Mouse (Mus musculus) kidney, postnatal 36 days (tissue): ENCODE measurements around the gene Mnd1.

Experiments
- DNase-seq, 2 experiments: peaks; one replicate each; pipeline ENCODE4 v3.0.0; 2021 to 2022; ENCODE audit warnings: mixed read lengths in 2 of 2

The Mnd1 gene

GRCm38 (mm10) chr3:84086921-84087320, 68.7 kb downstream of the Mnd1 start:
- DNase-seq: no peak

DNA sequence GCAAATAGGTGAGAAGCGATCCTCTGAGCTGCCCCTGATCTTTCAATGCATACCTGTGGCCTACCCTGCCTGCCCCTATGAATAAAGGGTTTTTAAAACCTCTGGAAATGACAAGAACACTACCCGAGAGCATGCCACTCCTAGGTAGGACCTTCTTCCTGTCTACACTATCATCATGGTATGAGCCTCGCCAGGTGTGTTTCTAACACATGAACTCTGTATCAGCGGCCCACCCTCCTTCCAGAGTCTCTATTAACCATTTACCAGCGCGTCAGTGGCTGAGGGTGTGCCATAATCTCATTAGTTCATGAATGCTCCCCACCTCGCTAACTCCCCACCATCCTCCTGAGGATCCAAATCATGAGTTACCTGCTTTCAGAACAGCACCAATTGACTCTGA, 69.2 kb downstream of the Mnd1 start:
- no peak for DNase-seq

GRCm38 (mm10) chr3:84085429-84085828, 70.2 kb downstream of the Mnd1 start:
- DNase-seq: no peak

DNA sequence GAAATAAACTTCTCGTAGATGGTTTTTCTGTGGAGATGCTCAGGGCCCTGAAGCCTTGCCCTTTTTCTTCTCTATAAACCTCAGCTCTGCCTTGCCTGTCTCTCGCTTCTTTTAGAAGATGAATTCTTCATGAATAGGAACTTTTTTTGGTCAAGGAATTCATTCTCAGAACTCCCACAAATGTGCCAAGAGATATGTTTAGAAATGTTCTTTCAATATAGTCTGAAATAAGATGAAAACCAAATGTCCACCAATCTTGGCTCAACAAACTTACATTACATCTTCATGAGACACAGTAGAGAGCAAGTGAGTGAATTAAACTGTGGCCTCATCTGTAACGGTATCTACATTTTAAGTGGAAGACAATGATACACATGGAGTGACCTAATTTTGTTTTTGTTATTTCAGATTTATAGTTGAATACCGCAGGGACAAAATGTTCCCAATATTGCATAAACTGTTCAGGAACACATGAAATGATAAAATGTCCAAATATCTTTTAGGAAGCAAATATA, 74.3 kb downstream of the Mnd1 start:
- no peak for DNase-seq

DNA sequence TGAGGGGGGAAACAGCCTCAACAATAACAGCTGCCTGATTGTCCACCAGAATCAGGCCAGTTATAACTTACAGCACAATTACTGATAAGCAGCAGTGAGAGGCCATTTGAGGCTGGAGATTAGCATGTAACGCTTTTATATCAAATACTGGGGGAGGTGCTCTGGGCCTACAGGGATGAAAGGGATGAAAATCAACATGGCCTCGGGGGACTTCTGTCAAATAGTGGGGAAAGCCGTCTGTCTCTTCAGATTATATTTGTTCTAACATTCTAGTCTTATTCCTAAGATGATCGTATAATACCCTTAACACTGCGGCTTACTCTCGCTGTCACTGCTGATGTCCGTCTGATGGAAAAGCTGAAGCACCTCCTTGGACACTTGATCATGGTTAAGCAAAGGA, 75.5 kb downstream of the Mnd1 start:
- DNase-seq: no peak

DNA sequence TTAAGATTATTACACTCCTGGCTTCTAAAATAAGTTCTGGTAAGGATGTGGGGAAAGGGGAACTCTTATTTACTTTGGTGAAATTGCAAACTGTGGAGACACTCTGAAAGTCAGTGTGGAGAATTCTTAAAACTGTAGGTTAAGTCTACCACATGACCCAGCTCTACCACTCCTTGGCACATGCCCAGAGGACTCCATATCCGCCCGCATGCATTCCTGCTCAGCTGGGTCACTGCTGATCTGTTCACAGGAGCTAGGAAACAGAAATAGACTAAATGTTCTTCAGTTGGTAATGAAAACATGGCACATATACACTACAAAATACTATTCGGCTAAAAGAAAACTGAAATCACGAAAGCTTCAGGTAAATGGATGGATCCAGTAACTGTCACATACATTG, 78.1 kb downstream of the Mnd1 start:
- no peak for DNase-seq

DNA sequence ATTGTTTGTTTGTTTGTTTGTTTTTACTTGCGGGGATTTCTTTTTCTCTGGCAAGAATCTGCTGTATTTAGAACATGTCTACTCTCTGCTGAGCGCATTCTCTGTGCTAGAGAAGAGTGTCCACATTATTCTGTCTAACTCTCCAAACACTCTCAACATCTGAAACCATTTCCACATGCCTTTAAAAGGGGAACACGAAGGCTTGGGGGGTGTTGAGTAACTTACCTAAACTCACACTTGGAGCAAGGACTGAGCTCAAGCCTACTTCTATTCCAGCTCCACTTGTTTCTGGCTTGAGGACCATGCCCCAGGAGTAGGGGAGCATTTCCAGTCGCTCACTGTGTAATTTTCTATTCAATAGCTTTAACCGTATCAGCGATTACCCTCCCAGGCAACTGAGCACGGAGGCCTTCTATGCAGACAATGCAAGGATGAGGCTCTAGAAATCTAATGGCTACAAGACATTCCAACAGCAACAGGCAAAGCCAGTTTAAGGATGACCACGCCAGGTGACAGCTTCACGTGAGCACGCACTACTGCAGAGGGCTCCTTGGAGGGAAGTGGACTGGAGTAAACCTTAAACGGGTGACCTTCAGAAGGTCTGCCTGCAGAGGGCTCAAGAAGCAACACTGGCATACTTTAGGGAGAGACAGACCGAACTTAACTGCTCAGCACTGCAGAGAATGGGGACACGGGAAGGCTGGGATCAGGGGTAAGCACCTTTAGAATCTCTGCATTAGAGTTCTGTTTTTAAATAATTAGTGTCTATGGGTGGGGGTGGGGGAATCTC, 78.8 kb downstream of the Mnd1 start:
- DNase-seq: no peak

- DNase-seq: no peak
Observed at GRCm38 (mm10) chr3:84075516-84075915, 80.1 kb downstream of the Mnd1 start.

DNA sequence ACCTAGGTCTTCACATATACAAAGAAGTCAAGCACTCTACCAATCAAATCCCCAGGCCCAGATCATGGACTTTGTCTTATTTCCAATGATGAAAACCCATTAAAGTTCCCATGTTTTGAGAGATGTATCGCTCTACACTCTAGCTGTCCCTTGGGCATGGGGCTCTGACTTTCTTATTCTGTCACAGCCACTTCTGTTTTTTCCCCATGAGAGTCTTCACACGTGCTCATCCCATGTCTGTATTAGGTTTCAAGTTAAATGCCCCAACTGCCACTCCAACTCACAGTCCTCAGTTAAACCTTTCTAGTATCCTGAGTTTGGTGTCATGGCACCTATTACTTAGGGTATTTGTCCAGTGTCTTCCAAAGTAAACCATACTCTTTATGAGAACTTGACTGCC, 80.8 kb downstream of the Mnd1 start:
- DNase-seq: no peak

DNA sequence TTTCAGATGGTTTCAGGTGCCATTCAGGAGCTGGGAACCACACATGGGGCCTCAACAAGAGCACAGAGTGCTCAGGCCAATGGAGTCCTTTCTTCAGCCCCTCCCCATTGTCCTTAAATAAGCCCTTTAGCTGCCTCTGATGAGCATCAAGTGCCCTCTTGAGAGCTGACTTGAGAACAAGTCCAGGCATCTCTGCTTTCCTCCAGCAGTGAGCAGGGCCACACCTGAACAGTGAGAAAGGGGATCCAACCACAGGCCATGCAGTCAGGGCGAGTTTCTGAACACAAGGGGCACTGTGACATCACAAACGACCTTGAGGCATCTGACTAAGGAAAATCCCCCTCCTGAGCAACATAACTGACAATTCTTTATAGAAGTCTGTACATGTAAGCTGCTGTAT, 83.9 kb downstream of the Mnd1 start:
- no peak for DNase-seq

DNA sequence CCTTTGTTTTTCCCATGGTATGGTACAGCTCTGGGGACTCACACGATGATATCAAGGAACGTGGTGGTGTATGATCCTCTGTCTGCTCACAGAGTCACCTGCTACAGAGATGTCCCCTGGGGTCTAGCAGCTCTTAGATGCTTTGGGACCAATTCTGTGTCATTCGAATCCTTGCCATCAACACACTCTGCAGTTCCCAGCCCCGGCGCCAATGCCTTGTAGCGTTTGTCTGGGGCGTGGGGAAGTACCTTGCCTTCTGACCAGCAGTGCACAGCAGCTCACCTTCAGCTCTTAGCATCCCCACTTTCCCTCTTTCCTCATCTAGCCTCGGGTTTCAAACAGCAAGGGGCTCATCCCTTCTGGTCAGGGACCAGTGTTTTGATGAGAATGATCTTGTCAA, 84.8 kb downstream of the Mnd1 start:
- DNase-seq: no peak

DNA sequence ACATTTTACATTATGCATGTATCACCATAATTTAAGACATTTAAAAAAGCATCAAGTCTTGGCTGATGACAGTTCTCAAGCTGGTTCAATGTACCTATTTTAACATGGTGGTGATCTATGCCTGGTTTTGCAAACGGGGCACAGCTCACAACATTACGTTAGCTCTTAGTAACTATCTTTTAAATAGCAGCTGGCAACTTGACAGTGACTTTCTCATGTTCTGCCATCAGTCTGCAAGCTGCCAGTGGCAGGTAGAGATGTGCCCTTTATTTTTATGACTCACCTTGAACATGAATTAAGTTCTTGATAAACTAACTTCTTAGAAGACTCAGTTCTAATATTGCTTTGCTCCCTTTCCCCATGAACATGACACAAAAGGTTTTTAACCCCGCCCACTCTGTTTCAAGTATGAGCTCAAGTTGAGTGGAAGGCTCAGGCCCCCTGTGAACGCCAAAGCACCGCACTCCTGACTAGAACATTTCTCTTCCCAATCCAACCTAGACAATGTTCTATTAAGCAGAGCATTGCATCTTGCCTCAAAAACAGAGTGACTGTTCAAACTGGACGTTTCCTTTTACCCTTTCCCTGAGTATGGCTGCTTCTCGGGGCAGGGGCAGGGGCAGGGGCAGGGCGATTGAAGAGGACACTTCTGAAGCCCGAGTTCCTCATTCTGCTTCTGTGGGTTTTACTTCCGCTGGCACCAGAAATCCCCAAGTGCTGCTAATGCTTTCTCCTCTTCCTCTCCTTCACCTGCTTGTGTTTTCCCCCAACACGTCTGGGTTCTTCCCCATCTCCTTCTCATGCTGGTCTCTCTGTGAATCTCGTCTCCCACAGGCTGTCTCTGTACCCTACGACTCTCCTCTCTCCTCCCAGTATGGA, 86.5 kb downstream of the Mnd1 start:
- no peak for DNase-seq

DNA sequence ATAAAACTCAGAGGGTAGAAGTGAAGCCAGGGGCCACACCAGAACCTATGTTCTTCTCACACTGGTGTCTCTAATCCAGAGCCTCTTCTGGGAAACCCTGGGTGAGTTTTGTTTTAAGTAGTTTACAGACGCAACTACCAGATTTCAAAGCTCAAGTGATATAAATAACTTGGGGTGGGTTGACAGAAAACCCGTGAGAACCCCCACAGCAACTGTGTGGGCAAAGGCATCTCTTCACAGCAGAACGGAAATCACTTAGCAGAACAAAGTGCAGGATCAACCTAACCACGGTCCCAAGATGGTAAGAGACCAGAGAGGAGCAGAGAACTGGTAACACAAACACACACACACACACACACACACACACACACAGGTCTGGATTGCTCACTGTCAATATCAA, 89.8 kb downstream of the Mnd1 start:
- no peak for DNase-seq

GRCm38 (mm10) chr3:84063369-84063914, 92.1 kb downstream of the Mnd1 start:
- DNase-seq: no peak

- DNase-seq: no peak
Observed at GRCm38 (mm10) chr3:84061523-84062453, 93.8 kb downstream of the Mnd1 start.

DNA sequence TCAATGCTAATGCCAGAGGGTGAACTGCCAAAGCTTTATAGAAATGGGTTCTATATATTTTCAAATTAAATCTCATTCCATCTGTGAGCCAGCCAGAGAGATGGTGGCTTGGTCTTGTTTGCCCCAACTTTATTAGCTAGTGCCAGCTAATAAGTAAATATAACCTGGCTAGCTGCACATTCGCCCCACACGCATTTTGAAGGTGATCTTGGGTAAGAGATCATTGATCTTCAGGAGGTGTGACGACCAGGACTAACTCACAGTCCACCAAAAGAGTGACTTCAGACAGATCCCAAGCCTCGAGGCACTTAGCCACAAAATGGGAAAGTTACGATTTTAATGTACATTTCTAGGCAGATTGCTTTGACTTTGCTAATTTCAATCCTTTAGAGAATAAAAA, 94.6 kb downstream of the Mnd1 start:
- DNase-seq: no peak

- no peak for DNase-seq
Observed at GRCm38 (mm10) chr3:84060128-84060527, 95.5 kb downstream of the Mnd1 start.

- no peak for DNase-seq
Observed at GRCm38 (mm10) chr3:84059676-84060075, 95.9 kb downstream of the Mnd1 start.

GRCm38 (mm10) chr3:84059261-84059660, 96.3 kb downstream of the Mnd1 start:
- DNase-seq: no peak

- DNase-seq: no peak
Observed at GRCm38 (mm10) chr3:84048729-84049175, 106.8 kb downstream of the Mnd1 start.

- DNase-seq: no peak
Observed at GRCm38 (mm10) chr3:84046206-84046605, 109.4 kb downstream of the Mnd1 start.

- no peak for DNase-seq
Observed at GRCm38 (mm10) chr3:84041739-84042138, 113.8 kb downstream of the Mnd1 start.
